Mouse (Mus musculus) cerebellum, postnatal 4 days (tissue): ENCODE results near the gene Cnn1.

ENCODE experiments used
- DNase-seq, 2 experiments: peaks; one replicate each; pipeline ENCODE4 v3.0.0; 2022; ENCODE audit warnings: low spot score in 2 of 2, mixed read lengths in 1 of 2

Cnn1 gene

GRCm38 (mm10) chr9:22157516-22158265 is 58.7 kb downstream of the Cnn1 start:
- DNase-seq: no peak
